Mouse (Mus musculus): ENCODE results near the gene Ctnnb1.

DNA sequence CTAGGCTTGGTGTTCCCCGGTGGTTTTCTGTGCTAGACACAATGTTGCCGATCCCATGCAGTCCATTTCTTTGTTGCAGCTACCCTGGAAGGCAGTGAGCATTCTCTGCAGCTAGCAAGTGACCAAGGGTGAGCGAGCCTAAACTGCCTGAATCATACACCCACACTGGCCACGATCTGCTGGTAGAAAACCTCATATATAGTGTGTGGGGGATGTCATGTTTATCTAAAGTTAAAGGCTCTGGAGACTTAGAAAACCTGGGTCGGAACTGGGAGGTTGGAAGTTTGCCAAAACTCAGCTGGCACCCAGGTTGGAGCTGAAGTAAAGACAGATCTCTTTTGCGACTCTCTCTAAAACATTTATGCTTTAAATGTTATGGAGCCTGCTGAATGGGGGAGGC, 10.4 kb upstream of the Ctnnb1 start:
- TF ChIP-seq CTCF (IDR thresholded peaks at IDR 0.05; ENCODE audit: borderline replicate concordance, insufficient read depth, low read depth, low read length) (no peak), POLR2A (IDR thresholded peaks at IDR 0.05; ENCODE audit: borderline replicate concordance, insufficient read depth, low read length) (no peak)
